Mouse (Mus musculus): ENCODE measurements at regions not wholly inside any gene's neighbourhood (a gene's known extent, or its start where the extent isn't known, plus 50 kb on each side); places are given as distances from the start of the nearest gene placed in this dataset.

GRCm38 (mm10) chr16:30118876-30119275 is 54.7 kb downstream of the Hes1 start:
- H3K27me3 ChIP-seq (replicated peaks): peaks cover 55% of the 10 kb centered on the region
- WGBS (ENCODE audit: insufficient replicate concordance): 74% methylated on average over 5 of the region's 5 CpGs
- no peak overlapping the region for H3K9ac ChIP-seq
- no peak for ATAC-seq
- H3K4me3 ChIP-seq: no peak overlapping the region
- no peaks in the 10 kb centered on the region for H3K9me3 ChIP-seq (replicated peaks)
- H3K4me1 ChIP-seq: peaks cover 22% of the 10 kb centered on the region
- H3K27ac ChIP-seq: no peak overlapping the region
- H3K36me3 ChIP-seq: no peaks in the 10 kb centered on the region
- H3K4me2 ChIP-seq: no peak overlapping the region

GRCm38 (mm10) chr16:30120330-30121265 is 56.4 kb downstream of the Hes1 start:
- Histone ChIP-seq H3K27me3 (replicated peaks) (peaks cover 59% of the 10 kb centered on the region), H3K9me3 (replicated peaks) (no peaks in the 10 kb centered on the region), H3K4me2 (peak overlapping the region; percentile 6; the same call in 1 of the 2 replicates), H3K36me3 (no peaks in the 10 kb centered on the region), H3K27ac (no peak overlapping the region), H3K4me3 (no peak overlapping the region), H3K9ac (no peak overlapping the region), H3K4me1 (peaks cover 13% of the 10 kb centered on the region; the same call in 1 of the 2 replicates)
- WGBS (ENCODE audit: insufficient replicate concordance): 12% methylated on average over 30 of the region's 30 CpGs
- ATAC-seq: no peak

GRCm38 (mm10) chr16:30121596-30121995 is 57.4 kb downstream of the Hes1 start:
- Histone ChIP-seq H3K4me2 (no peak overlapping the region), H3K4me1 (peaks cover 10% of the 10 kb centered on the region; the same call in 1 of the 2 replicates), H3K9ac (no peak overlapping the region), H3K4me3 (no peak overlapping the region), H3K36me3 (no peaks in the 10 kb centered on the region), H3K27me3 (replicated peaks) (peaks cover 59% of the 10 kb centered on the region), H3K9me3 (replicated peaks) (no peaks in the 10 kb centered on the region), H3K27ac (no peak overlapping the region)
- WGBS (ENCODE audit: insufficient replicate concordance): 71% methylated on average over 6 of the region's 6 CpGs
- ATAC-seq: no peak

- Histone ChIP-seq H3K4me3 (no peak overlapping the region), H3K9me3 (replicated peaks) (no peaks in the 10 kb centered on the region), H3K27me3 (replicated peaks) (peaks cover 59% of the 10 kb centered on the region), H3K9ac (no peak overlapping the region), H3K4me1 (peaks cover 8% of the 10 kb centered on the region; the same call in 1 of the 2 replicates), H3K27ac (no peak overlapping the region), H3K4me2 (no peak overlapping the region), H3K36me3 (no peaks in the 10 kb centered on the region)
- no peak for ATAC-seq
- 27% methylated on average over 29 of the region's 29 CpGs for WGBS (ENCODE audit: insufficient replicate concordance)
Observed at GRCm38 (mm10) chr16:30122211-30123070, 58.3 kb downstream of the Hes1 start.

- Histone ChIP-seq H3K4me1 (peaks cover 12% of the 10 kb centered on the region; the same call in 1 of the 2 replicates), H3K27ac (no peak overlapping the region), H3K4me3 (no peak overlapping the region), H3K36me3 (no peaks in the 10 kb centered on the region), H3K9me3 (replicated peaks) (no peaks in the 10 kb centered on the region), H3K27me3 (replicated peaks) (peaks cover 41% of the 10 kb centered on the region), H3K9ac (no peak overlapping the region), H3K4me2 (no peak overlapping the region)
- 78% methylated on average over 10 of the region's 10 CpGs for WGBS (ENCODE audit: insufficient replicate concordance)
- ATAC-seq: no peak
Observed at GRCm38 (mm10) chr16:30127015-30127414, 62.8 kb downstream of the Hes1 start.

GRCm38 (mm10) chr16:30128787-30129186 is 64.6 kb downstream of the Hes1 start:
- H3K4me1 ChIP-seq: 0 out of 2 replicates have a peak, but pooled peaks cover 3% of the 10 kb centered on the region
- no peak overlapping the region for H3K4me3 ChIP-seq
- H3K27ac ChIP-seq: no peak overlapping the region
- 22% methylated on average over 8 of the region's 8 CpGs for WGBS (ENCODE audit: insufficient replicate concordance)
- ATAC-seq: no peak
- H3K9ac ChIP-seq: no peak overlapping the region
- H3K4me2 ChIP-seq: no peak overlapping the region
- no peaks in the 10 kb centered on the region for H3K36me3 ChIP-seq
- peaks cover 23% of the 10 kb centered on the region for H3K27me3 ChIP-seq (replicated peaks)
- no peaks in the 10 kb centered on the region for H3K9me3 ChIP-seq (replicated peaks)

- Histone ChIP-seq H3K4me3 (no peak overlapping the region), H3K27ac (no peak overlapping the region), H3K36me3 (no peaks in the 10 kb centered on the region), H3K4me2 (no peak overlapping the region), H3K9me3 (replicated peaks) (no peaks in the 10 kb centered on the region), H3K27me3 (replicated peaks) (peaks cover 19% of the 10 kb centered on the region; the same call in 1 of the 2 replicates), H3K9ac (no peak overlapping the region), H3K4me1 (0 out of 2 replicates have a peak, but pooled peaks cover 7% of the 10 kb centered on the region)
- ATAC-seq: no peak
- 65% methylated on average over 17 of the region's 17 CpGs for WGBS (ENCODE audit: insufficient replicate concordance)
Observed at GRCm38 (mm10) chr16:30129218-30130112, 65.3 kb downstream of the Hes1 start.

- no peak for ATAC-seq
- peaks cover 19% of the 10 kb centered on the region; the same call in 1 of the 2 replicates for H3K27me3 ChIP-seq (replicated peaks)
- no peaks in the 10 kb centered on the region for H3K9me3 ChIP-seq (replicated peaks)
- no peak overlapping the region for H3K27ac ChIP-seq
- H3K9ac ChIP-seq: no peak overlapping the region
- H3K36me3 ChIP-seq: no peaks in the 10 kb centered on the region
- no peak overlapping the region for H3K4me2 ChIP-seq
- 75% methylated on average over 4 of the region's 4 CpGs for WGBS (ENCODE audit: insufficient replicate concordance)
- no peak overlapping the region for H3K4me3 ChIP-seq
- 0 out of 2 replicates have a peak, but pooled peaks cover 10% of the 10 kb centered on the region for H3K4me1 ChIP-seq
Observed at GRCm38 (mm10) chr16:30130113-30130471, 65.9 kb downstream of the Hes1 start.

- Histone ChIP-seq H3K9me3 (replicated peaks) (no peaks in the 10 kb centered on the region), H3K4me3 (no peak overlapping the region), H3K4me2 (no peak overlapping the region), H3K27ac (no peak overlapping the region), H3K36me3 (no peaks in the 10 kb centered on the region), H3K27me3 (replicated peaks) (peaks cover 19% of the 10 kb centered on the region; the same call in 1 of the 2 replicates), H3K9ac (no peak overlapping the region), H3K4me1 (0 out of 2 replicates have a peak, but pooled peaks cover 10% of the 10 kb centered on the region)
- ATAC-seq: no peak
- 47% methylated on average over 7 of the region's 7 CpGs for WGBS (ENCODE audit: insufficient replicate concordance)
Observed at GRCm38 (mm10) chr16:30132086-30132485, 67.9 kb downstream of the Hes1 start.

GRCm38 (mm10) chr16:30134642-30135165 is 70.5 kb downstream of the Hes1 start:
- no peak for ATAC-seq
- WGBS (ENCODE audit: insufficient replicate concordance): 44% methylated on average over 6 of the region's 6 CpGs
- H3K4me2 ChIP-seq: no peak overlapping the region
- H3K27ac ChIP-seq: no peak overlapping the region
- H3K9ac ChIP-seq: no peak overlapping the region
- no peak overlapping the region for H3K4me3 ChIP-seq
- peaks cover 14% of the 10 kb centered on the region; the same call in 1 of the 2 replicates for H3K27me3 ChIP-seq (replicated peaks)
- H3K4me1 ChIP-seq: peaks cover 17% of the 10 kb centered on the region; the same call in 1 of the 2 replicates
- H3K36me3 ChIP-seq: no peaks in the 10 kb centered on the region
- no peaks in the 10 kb centered on the region for H3K9me3 ChIP-seq (replicated peaks)

- H3K27me3 ChIP-seq (replicated peaks): no peaks in the 10 kb centered on the region; the same call in none of the 2 replicates
- no peaks in the 10 kb centered on the region for H3K36me3 ChIP-seq
- H3K4me1 ChIP-seq: peaks cover 14% of the 10 kb centered on the region; the same call in 1 of the 2 replicates
- WGBS (ENCODE audit: insufficient replicate concordance): 53% methylated on average over 5 of the region's 5 CpGs
- H3K4me2 ChIP-seq: no peak overlapping the region
- no peak for ATAC-seq
- H3K9me3 ChIP-seq (replicated peaks): no peaks in the 10 kb centered on the region
- H3K4me3 ChIP-seq: no peak overlapping the region
- H3K27ac ChIP-seq: no peak overlapping the region
- no peak overlapping the region for H3K9ac ChIP-seq
Observed at GRCm38 (mm10) chr16:30136849-30137248, 72.7 kb downstream of the Hes1 start.
